Comparison of ENCODE assay signal across 8 mouse cellular contexts in genomic region chr4:137890596-137890995, GRCm38 (mm10). TPM values are rescaled to one million over a fixed set of nuclear protein-coding genes. Genes with fewer than 3 reads are reported as not detected.
DNase-seq lines count a peak whose midpoint lies in the region; ATAC-seq and TF ChIP-seq lines count a peak whose summit lies in the region.

No protein-coding gene starts in this region.

- no peak overlapping the region for H3K4me3 ChIP-seq in embryonic facial prominence, embryonic 14.5 days (ENCODE audit: low read depth, low read length)
- H3K4me3 ChIP-seq in embryonic facial prominence, embryonic 10.5 days: no peak overlapping the region
- no peak overlapping the region for H3K4me3 ChIP-seq in heart, postnatal 0 days (ENCODE audit: low read depth, low read length)

- H3K27ac ChIP-seq in embryonic facial prominence, embryonic 14.5 days (replicated peaks; ENCODE audit: low read depth, low read length): no peak overlapping the region
- no peak overlapping the region for H3K27ac ChIP-seq in embryonic facial prominence, embryonic 10.5 days (replicated peaks)
- H3K27ac ChIP-seq in heart, postnatal 0 days (ENCODE audit: low read depth): no peak overlapping the region

- peak; percentile 63 for DNase-seq in embryonic facial prominence, embryonic 14.5 days (ENCODE audit: low spot score)
- no peak for DNase-seq in embryonic facial prominence, embryonic 10.5 days (ENCODE audit: low spot score)
- peak; percentile 54 to 76 for DNase-seq in urinary bladder, postnatal 36 days (ENCODE audit: low spot score in 2 of 2)
- DNase-seq in urinary bladder, postnatal 10 days (ENCODE audit: low spot score): no peak
- no peak for DNase-seq in heart, postnatal 0 days (ENCODE audit: low spot score)
- DNase-seq in lung, postnatal 25 days (ENCODE audit: low spot score): peak; percentile 85
- no peak for DNase-seq in left cerebral cortex, adult 18-20 months (ENCODE audit: low spot score in 2 of 2)
- DNase-seq in yolk sac, embryonic 10.5 days (ENCODE audit: low spot score): no peak

- H3K27me3 ChIP-seq in embryonic facial prominence, embryonic 14.5 days (replicated peaks; ENCODE audit: control insufficient read depth, insufficient read depth, low read length): no peaks in the 10 kb centered on the region
- H3K27me3 ChIP-seq in embryonic facial prominence, embryonic 10.5 days (replicated peaks; ENCODE audit: low read depth, poor library complexity, severe bottlenecking): no peaks in the 10 kb centered on the region
- no peaks in the 10 kb centered on the region for H3K27me3 ChIP-seq in heart, postnatal 0 days (ENCODE audit: control insufficient read depth, insufficient read depth, low read length)

- TF ChIP-seq EP300 in heart, postnatal 0 days (IDR thresholded peaks at IDR 0.05; ENCODE audit: low read depth): no peak

- peak; percentile 24; the same call in 1 of the 2 replicates for TF ChIP-seq CTCF in heart, postnatal 0 days (IDR thresholded peaks at IDR 0.05; ENCODE audit: low read depth)

- no peaks in the 10 kb centered on the region for H3K9me3 ChIP-seq in embryonic facial prominence, embryonic 14.5 days (ENCODE audit: control insufficient read depth, low read length)
- no peaks in the 10 kb centered on the region for H3K9me3 ChIP-seq in embryonic facial prominence, embryonic 10.5 days
- H3K9me3 ChIP-seq in heart, postnatal 0 days (replicated peaks; ENCODE audit: control insufficient read depth, low read length): no peaks in the 10 kb centered on the region

- no peak for ATAC-seq in embryonic facial prominence, embryonic 14.5 days (ENCODE audit: low read depth)
- no peak; the same call in 1 of the 2 replicates for ATAC-seq in heart, postnatal 0 days (ENCODE audit: insufficient read depth, low read depth)

- H3K9ac ChIP-seq in embryonic facial prominence, embryonic 14.5 days (ENCODE audit: low read depth, low read length): no peak overlapping the region
- H3K9ac ChIP-seq in heart, postnatal 0 days (replicated peaks; ENCODE audit: low read depth, low read length): no peak overlapping the region

- WGBS in embryonic facial prominence, embryonic 14.5 days: 57% methylated on average over 4 of the region's 4 CpGs
- WGBS in embryonic facial prominence, embryonic 10.5 days: 83% methylated on average over 4 of the region's 4 CpGs
- 51% methylated on average over 4 of the region's 4 CpGs for WGBS in heart, postnatal 0 days

- H3K36me3 ChIP-seq in embryonic facial prominence, embryonic 14.5 days (ENCODE audit: control insufficient read depth, insufficient read depth, low read length): peaks cover 3% of the 10 kb centered on the region; the same call in 1 of the 2 replicates
- H3K36me3 ChIP-seq in embryonic facial prominence, embryonic 10.5 days (replicated peaks): peaks cover 6% of the 10 kb centered on the region; the same call in 1 of the 2 replicates
- H3K36me3 ChIP-seq in heart, postnatal 0 days (replicated peaks; ENCODE audit: control insufficient read depth, insufficient read depth, low read length): no peaks in the 10 kb centered on the region

- H3K4me2 ChIP-seq in embryonic facial prominence, embryonic 14.5 days (ENCODE audit: low read depth, low read length): no peak overlapping the region
- H3K4me2 ChIP-seq in heart, postnatal 0 days (ENCODE audit: low read depth, low read length): no peak overlapping the region

- peaks cover 20% of the 10 kb centered on the region for H3K4me1 ChIP-seq in embryonic facial prominence, embryonic 14.5 days (ENCODE audit: control insufficient read depth, insufficient read depth, low read length)
- H3K4me1 ChIP-seq in embryonic facial prominence, embryonic 10.5 days: peaks cover 74% of the 10 kb centered on the region
- 0 out of 2 replicates have a peak, but pooled peaks cover 5% of the 10 kb centered on the region for H3K4me1 ChIP-seq in heart, postnatal 0 days (ENCODE audit: control insufficient read depth, insufficient read depth)

RNA-seq across cellular contexts. Expression of gene Ece1, which starts 28.6 kb away (rescaled TPM):
- 57.8 and 62.1 TPM in 2 replicates for polyA plus RNA-seq in embryonic facial prominence, embryonic 14.5 days (2014; fragmentation: Nextera tagmentation; extraction: Ambion mirVana)
- polyA plus RNA-seq in embryonic facial prominence, embryonic 10.5 days (2016; fragmentation: Nextera tagmentation; extraction: Ambion mirVana): 46.6 and 54.5 TPM in 2 replicates
- total RNA-seq in heart, postnatal 0 days (2014; rRNA removed; ENCODE audit: low replicate concordance): 140 and 238 TPM in 2 replicates
- 35.4 and 35.7 TPM in 2 replicates for polyA plus RNA-seq in heart, postnatal 0 days (2015; fragmentation: Nextera tagmentation; extraction: Ambion mirVana)
- total RNA-seq in left cerebral cortex, adult 18-20 months (2021): 10 to 100 TPM; 82.0 to 87.9 TPM

Comparison
In these comparisons a context has a peak if more than half of its experiments do, and no peak if none do; other contexts are left out.
1. DNase-seq: peak in embryonic facial prominence, embryonic 14.5 days (single experiment), urinary bladder, postnatal 36 days (2 of 2) and lung, postnatal 25 days (single experiment); none in embryonic facial prominence, embryonic 10.5 days (single experiment), urinary bladder, postnatal 10 days (single experiment), heart, postnatal 0 days (single experiment), left cerebral cortex, adult 18-20 months (0 of 2) and yolk sac, embryonic 10.5 days (single experiment).